Mouse (Mus musculus): ENCODE data around the gene Naif1.

GRCm38 (mm10) chr2:32426141-32426540, 24.1 kb upstream of the Naif1 start:
- no peak for TF ChIP-seq CTCF (IDR thresholded peaks at IDR 0.05; ENCODE audit: control insufficient read depth, insufficient read depth, insufficient read length)
- TF ChIP-seq MAX (IDR thresholded peaks at IDR 0.05), result no peak
